Mouse (Mus musculus) hindbrain, embryonic 16.5 days (tissue): ENCODE measurements around the gene Stard3. TPM values are rescaled to one million over a fixed set of nuclear protein-coding genes. Genes with fewer than 3 reads are reported as not detected.

Source experiments
- ATAC-seq: fragments of 200-750 bp; cut with Nextera tagmentation; 2 replicates; pipeline ENCODE4 v1.8.0; 2017; ENCODE audit warnings: moderate TSS enrichment, moderate library complexity
- H3K27ac ChIP-seq: fragments of 300-500 bp; sonication (generic); 2 replicates; pipeline ENCODE4 v1.5.1; 2014; ENCODE audit warnings: low read depth, mild to moderate bottlenecking, control low read depth, low read length, moderate library complexity
- H3K27me3 ChIP-seq: fragments of 300-500 bp; sonication (generic); replicated peaks from 2 replicates; pipeline ENCODE4 v1.6.1; 2014; ENCODE audit warnings: low read length; ENCODE audit not compliant: control insufficient read depth, insufficient read depth
- H3K36me3 ChIP-seq: fragments of 300-500 bp; sonication (generic); 2 replicates; pipeline ENCODE4 v1.6.1; 2014; ENCODE audit warnings: mild to moderate bottlenecking, low read length, moderate library complexity, mixed read lengths; ENCODE audit not compliant: control insufficient read depth, insufficient read depth
- H3K4me1 ChIP-seq: fragments of 300-500 bp; sonication (generic); 2 replicates; pipeline ENCODE4 v1.6.1; 2014; ENCODE audit warnings: low read depth, low read length; ENCODE audit not compliant: control insufficient read depth, insufficient read depth
- H3K4me2 ChIP-seq: fragments of 300-500 bp; sonication (generic); 2 replicates; pipeline ENCODE4 v1.6.1; 2014; ENCODE audit warnings: mild to moderate bottlenecking, low read length, control low read depth, moderate library complexity
- H3K4me3 ChIP-seq: fragments of 300-500 bp; sonication (generic); 2 replicates; pipeline ENCODE4 v1.5.1; 2014; ENCODE audit warnings: mild to moderate bottlenecking, low read length, control low read depth, moderate library complexity
- H3K9ac ChIP-seq: fragments of 300-500 bp; sonication (generic); 2 replicates; pipeline ENCODE4 v1.6.1; 2014; ENCODE audit warnings: low read depth, mild to moderate bottlenecking, control low read depth, low read length, moderate library complexity
- H3K9me3 ChIP-seq: fragments of 300-500 bp; sonication (generic); 2 replicates; pipeline ENCODE4 v1.6.1; 2014; ENCODE audit warnings: mild to moderate bottlenecking, low read length, moderate library complexity; ENCODE audit not compliant: control insufficient read depth
- WGBS: fragments of 180-500 bp; shearing (Covaris S2); extraction: QIAGEN DNeasy Blood & Tissue Kit; methylation state at CpG from one replicate; pipeline ENCODE4 v1.1.7; 2014; 5-methylcytosine and 5-hydroxymethylcytosine counted together
- polyA plus RNA-seq: library from polyadenylated mRNA; unstranded; fragments of >200 nt; fragmentation: Nextera tagmentation; extraction: Ambion mirVana; gene quantifications from 2 replicates; pipeline ENCODE4 v1.2.1, GENCODE M21; 2015

Gene Stard3
- polyA plus RNA-seq, 1 experiment from 2014 or later: 39.0 TPM

DNA sequence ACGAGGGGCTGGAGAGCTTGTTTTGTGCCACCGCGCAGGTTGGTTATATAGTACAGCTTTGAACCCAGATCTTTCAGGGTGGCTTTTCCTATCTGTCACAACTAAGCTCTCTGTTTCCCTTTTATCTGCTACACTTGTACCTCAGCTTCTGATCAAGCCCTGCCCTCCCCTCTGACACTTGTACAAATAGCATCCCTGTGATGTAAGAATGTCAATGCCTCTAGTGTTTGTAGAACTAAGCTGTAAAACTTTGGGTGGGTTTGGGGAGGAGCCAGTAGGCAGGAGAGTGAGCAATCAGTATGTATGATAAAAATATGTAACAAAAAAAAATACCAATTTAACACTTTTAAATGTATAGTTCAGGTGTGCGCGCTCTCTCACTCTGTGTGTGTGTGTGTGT, 6.2 kb downstream of the Stard3 start:
- WGBS: 97% methylated on average over 5 of the region's 5 CpGs
- Histone ChIP-seq H3K4me2 (no peak overlapping the region), H3K4me1 (peaks cover 21% of the 10 kb centered on the region), H3K27me3 (no peaks in the 10 kb centered on the region), H3K36me3 (no peaks in the 10 kb centered on the region), H3K9ac (no peak overlapping the region), H3K9me3 (no peaks in the 10 kb centered on the region), H3K27ac (no peak overlapping the region), H3K4me3 (no peak overlapping the region)
- no peak for ATAC-seq

DNA sequence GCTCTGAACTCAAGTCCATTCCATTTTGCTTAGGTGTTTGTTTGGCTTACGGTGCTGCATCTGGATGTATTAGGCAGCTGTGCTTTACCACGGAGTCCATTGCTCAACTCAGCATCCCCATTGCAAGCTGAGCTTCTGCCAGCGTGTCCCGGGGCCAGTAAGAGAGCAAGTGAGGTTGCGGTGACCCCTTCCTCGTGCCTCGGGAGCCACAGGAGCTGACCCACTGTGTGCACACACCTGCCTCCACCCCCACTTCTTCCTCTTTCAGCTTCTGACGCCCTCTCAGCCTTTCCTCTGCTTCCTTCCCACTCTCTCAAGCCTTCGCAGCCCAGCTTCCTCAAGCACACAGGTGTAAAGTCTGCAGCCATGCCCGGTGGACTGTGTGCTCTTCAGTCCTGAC, 8.1 kb downstream of the Stard3 start:
- Histone ChIP-seq H3K4me2 (no peak overlapping the region), H3K27ac (no peak overlapping the region), H3K9ac (no peak overlapping the region), H3K4me1 (peaks cover 9% of the 10 kb centered on the region), H3K4me3 (no peak overlapping the region), H3K9me3 (no peaks in the 10 kb centered on the region), H3K36me3 (no peaks in the 10 kb centered on the region), H3K27me3 (no peaks in the 10 kb centered on the region)
- ATAC-seq: no peak
- 78% methylated on average over 10 of the region's 10 CpGs for WGBS

DNA sequence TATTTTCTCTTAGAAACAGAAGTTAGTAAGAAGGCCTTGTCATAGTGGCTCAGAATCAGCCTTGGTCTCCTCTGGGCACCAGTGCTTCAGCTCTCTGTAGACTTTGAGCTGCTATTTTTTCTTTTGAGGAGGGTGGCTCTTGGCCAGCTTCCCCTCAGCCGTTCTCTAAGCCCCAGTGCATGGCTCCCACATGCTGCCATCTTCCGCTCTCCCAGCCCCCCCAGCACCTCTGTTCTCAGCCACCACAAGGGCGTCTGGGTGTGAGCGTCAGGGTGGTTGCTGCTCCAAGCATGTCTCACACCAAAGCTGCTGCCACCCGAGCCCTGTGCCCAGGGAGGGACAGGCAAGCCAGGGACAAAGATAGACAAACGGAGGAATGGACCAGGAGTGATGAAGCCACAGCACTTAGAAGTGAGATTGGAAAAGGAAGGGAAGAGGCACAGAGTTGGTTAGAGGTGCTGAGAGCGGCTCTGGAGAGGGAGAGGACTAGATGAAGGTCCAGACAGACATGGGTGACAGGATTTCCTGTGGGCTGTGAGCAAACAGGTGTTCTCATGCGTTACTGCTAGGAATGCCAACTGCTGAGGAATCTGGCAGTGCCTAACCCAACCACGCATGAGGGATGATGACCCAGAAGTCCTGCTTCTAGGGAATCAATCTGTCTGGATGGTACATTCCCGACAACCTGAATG, 9.1 kb downstream of the Stard3 start:
- Histone ChIP-seq H3K4me1 (peaks cover 15% of the 10 kb centered on the region), H3K9ac (no peak overlapping the region), H3K27me3 (no peaks in the 10 kb centered on the region), H3K36me3 (no peaks in the 10 kb centered on the region), H3K9me3 (no peaks in the 10 kb centered on the region), H3K4me2 (no peak overlapping the region), H3K4me3 (no peak overlapping the region), H3K27ac (no peak overlapping the region)
- ATAC-seq: no peak
- WGBS: 81% methylated on average over 10 of the region's 10 CpGs

DNA sequence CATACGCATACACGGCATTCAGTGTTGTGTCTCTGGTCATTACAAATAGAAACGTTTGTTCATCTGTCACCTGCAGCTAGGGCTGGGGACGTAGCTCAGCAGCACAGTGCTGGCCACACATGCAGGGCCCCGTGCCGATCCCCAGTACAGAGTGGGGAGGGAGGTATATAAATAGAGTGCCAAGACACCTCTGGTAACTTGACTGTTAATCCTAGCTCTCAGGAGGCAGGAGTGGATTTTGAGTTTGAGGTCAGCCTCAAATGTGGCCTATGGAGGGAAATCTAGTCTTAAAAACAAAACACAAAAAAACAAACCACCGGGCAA, 9.7 kb downstream of the Stard3 start:
- Histone ChIP-seq H3K27me3 (no peaks in the 10 kb centered on the region), H3K27ac (no peak overlapping the region), H3K36me3 (no peaks in the 10 kb centered on the region), H3K9me3 (no peaks in the 10 kb centered on the region), H3K4me1 (peaks cover 15% of the 10 kb centered on the region), H3K4me2 (no peak overlapping the region), H3K4me3 (no peak overlapping the region), H3K9ac (no peak overlapping the region)
- WGBS: 83% methylated on average over 7 of the region's 7 CpGs
- no peak for ATAC-seq

DNA sequence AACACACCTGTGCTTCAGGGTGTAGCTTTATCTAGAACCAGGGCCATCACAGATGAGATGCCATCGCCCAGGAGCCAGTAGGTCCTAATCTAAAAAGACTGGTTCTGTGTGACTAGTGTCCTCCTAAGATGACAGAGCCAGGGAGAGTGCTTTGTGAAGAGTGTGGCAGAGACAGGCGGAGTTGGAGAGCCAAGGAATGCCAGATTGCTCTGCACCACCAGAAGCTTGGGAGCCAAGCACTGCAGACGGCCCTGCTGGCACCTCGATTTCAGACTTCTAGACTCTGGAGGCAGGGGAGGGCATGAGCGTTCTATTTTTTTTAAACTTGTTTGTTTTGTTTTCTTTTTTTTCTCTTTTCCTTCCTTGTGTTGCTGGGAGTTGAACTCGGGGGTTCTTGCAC, 11.2 kb downstream of the Stard3 start:
- no peak for ATAC-seq
- 66% methylated on average over 6 of the region's 6 CpGs for WGBS

DNA sequence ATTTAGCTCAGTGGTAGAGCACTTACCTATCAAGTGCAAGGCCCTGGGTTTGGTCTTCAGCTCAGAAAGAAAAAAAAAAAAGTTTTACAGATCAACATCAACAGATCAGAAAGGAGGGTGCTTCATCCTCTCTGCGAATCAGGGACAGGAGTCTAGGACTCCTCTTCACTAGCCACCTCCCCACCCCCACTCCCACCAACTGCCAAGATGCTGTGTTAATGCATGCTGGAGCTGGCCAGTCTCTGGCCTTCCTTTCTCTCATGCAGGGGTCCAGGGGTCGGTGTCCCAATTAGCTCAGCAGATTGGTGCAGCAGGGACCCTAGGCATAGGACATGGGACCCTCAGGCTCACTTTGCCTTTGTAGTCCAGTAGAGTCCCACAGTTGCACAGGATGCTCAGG, 12.4 kb downstream of the Stard3 start:
- Histone ChIP-seq H3K36me3 (peaks cover 3% of the 10 kb centered on the region; the same call in 1 of the 2 replicates), H3K4me2 (no peak overlapping the region), H3K9me3 (no peaks in the 10 kb centered on the region), H3K27ac (no peak overlapping the region), H3K4me3 (no peak overlapping the region), H3K27me3 (no peaks in the 10 kb centered on the region), H3K4me1 (peaks cover 15% of the 10 kb centered on the region), H3K9ac (no peak overlapping the region)
- 84% methylated on average over 2 of the region's 2 CpGs for WGBS
- ATAC-seq: no peak

More for the DNA sequence above, 11.2 kb downstream of the Stard3 start:
- no peaks in the 10 kb centered on the region for H3K36me3 ChIP-seq
- H3K9me3 ChIP-seq: no peaks in the 10 kb centered on the region
- no peaks in the 10 kb centered on the region for H3K27me3 ChIP-seq
- H3K4me1 ChIP-seq: peaks cover 15% of the 10 kb centered on the region
- H3K27ac ChIP-seq: no peak overlapping the region
- H3K9ac ChIP-seq: no peak overlapping the region
- no peak overlapping the region for H3K4me3 ChIP-seq
- no peak overlapping the region for H3K4me2 ChIP-seq

DNA sequence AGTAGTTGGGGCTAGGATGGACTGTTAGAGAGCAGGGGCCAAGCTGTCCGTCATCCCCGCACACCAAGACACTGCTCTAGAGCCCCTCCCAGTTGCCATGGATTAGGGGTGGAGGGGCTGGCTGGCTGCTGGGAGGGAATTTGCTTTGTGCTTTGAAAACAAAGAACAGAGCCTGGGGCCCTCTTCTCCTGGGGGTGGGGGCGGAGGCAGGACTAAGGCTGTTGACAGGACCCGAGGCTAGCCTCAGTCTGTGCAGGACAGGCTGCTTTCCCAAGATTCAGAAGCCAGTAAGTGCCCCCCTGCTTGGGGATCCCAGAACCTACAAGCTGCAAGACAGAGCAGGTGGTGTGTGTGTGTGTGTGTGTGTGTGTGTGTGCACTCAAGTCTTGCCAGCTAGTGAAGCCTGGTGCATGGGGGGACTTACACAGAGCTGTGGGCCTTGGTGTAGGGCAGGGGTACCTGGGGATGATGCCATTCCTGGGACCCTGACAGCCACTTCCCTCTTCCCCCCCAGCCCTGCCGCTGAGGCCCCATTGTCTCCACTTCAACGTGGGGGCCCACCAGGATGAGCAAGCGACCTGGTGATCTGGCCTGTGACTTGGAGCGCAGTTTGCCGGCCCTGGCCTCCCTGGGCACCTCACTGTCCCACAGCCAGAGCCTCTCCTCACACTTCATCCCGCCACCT, 13.5 kb downstream of the Stard3 start:
- peak overlapping the region; percentile 39 for H3K9ac ChIP-seq
- 29% methylated on average over 6 of the region's 10 CpGs for WGBS
- H3K27ac ChIP-seq: no peak overlapping the region

DNA sequence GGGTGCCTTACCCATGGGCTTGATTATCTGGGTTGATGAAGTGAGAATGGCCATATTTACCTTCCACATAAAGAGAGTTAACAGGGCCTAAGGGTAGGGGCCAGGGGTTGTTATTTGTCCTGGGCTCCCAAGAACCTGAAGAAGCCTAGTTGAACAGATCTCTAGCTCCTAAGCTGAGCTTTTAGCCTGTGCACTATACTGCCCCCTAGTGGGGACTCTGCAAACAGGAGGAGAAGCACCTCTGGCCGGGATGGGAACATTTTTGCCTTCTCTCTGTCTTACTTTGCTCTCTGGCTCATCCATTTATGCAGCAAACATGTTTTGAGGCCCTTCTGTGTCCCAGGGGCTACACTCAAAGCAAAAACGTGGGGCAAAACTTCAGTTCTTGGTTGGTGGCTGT, 14.2 kb downstream of the Stard3 start:
- no peak for ATAC-seq
- no peak overlapping the region for H3K9ac ChIP-seq
- 12% methylated on average over 2 of the region's 2 CpGs for WGBS
- peaks cover 15% of the 10 kb centered on the region for H3K36me3 ChIP-seq
- H3K27me3 ChIP-seq: no peaks in the 10 kb centered on the region
- H3K27ac ChIP-seq: no peak overlapping the region
- H3K9me3 ChIP-seq: no peaks in the 10 kb centered on the region
- no peak overlapping the region for H3K4me3 ChIP-seq
- peaks cover 15% of the 10 kb centered on the region for H3K4me1 ChIP-seq
- no peak overlapping the region for H3K4me2 ChIP-seq

More for the DNA sequence above, 13.5 kb downstream of the Stard3 start:
- no peaks in the 10 kb centered on the region for H3K27me3 ChIP-seq
- peaks cover 8% of the 10 kb centered on the region for H3K36me3 ChIP-seq
- peaks cover 15% of the 10 kb centered on the region for H3K4me1 ChIP-seq
- H3K4me3 ChIP-seq: no peak overlapping the region
- H3K4me2 ChIP-seq: no peak overlapping the region
- ATAC-seq: peak; percentile 72
- H3K9me3 ChIP-seq: no peaks in the 10 kb centered on the region

DNA sequence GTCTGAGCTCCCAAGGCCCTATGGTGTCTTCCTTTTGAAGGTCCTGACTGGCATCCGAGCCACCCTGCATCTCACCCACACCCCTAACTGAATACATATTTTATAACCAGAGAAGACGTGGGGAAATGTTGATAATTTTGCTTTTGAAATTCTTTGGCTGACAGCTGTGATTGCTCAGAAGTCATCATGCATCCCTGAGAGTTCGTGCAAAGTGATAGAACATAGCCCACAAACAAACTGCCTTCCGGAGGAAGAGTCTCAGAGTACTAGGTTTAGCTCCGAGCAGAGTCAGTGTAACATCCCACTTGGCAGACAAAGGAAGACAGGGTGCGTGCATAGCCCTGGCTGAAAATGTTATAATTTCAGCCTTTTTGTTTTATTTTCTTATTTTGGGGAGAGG, 15.1 kb downstream of the Stard3 start:
- no peaks in the 10 kb centered on the region for H3K27me3 ChIP-seq
- no peaks in the 10 kb centered on the region for H3K9me3 ChIP-seq
- H3K27ac ChIP-seq: no peak overlapping the region
- ATAC-seq: no peak
- peaks cover 15% of the 10 kb centered on the region for H3K4me1 ChIP-seq
- H3K36me3 ChIP-seq: peaks cover 22% of the 10 kb centered on the region
- H3K9ac ChIP-seq: no peak overlapping the region
- no peak overlapping the region for H3K4me2 ChIP-seq
- WGBS: 87% methylated on average over 6 of the region's 6 CpGs
- H3K4me3 ChIP-seq: no peak overlapping the region
